Mouse (Mus musculus) neural tube, embryonic 15.5 days (tissue): ENCODE results near the gene Ggnbp2. TPM values are rescaled to one million over a fixed set of nuclear protein-coding genes. Genes with fewer than 3 reads are reported as not detected.

Experiments used
- microRNA-seq: library from miRNA; unstranded; fragments of <30 nt; microRNA quantifications from one replicate; pipeline ENCODE4, GENCODE M21; 2017
- polyA plus RNA-seq: library from polyadenylated mRNA; unstranded; fragments of >200 nt; fragmentation: Nextera tagmentation; extraction: Ambion mirVana; gene quantifications from 2 replicates; pipeline ENCODE4 v1.2.1, GENCODE M21; 2015

Ggnbp2 gene
- polyA plus RNA-seq, 1 experiment from 2014 or later, result 76.2 TPM

Small RNA genes within 50 kb of the gene (microRNA-seq; reads per million reads assigned to microRNA genes)
- not detected for gene Gm23564

Other genes starting within 250 kb of the Ggnbp2 start
- 19.2 and 19.6 TPM in 2 replicates for gene Mrm1, start 51.3 kb downstream of the Ggnbp2 start, polyA plus RNA-seq
- 11.8 and 16.2 TPM in 2 replicates for gene Dhrs11, start 41.8 kb downstream of the Ggnbp2 start, polyA plus RNA-seq
- gene Myo19, start 9.3 kb upstream of the Ggnbp2 start, polyA plus RNA-seq, result 4.7 and 7.2 TPM in 2 replicates
- gene Pigw, start 9.5 kb upstream of the Ggnbp2 start, polyA plus RNA-seq, result 2.7 and 2.9 TPM in 2 replicates
- gene Znhit3, start 45.5 kb upstream of the Ggnbp2 start, polyA plus RNA-seq, result 70.7 and 81.3 TPM in 2 replicates
- gene Car4, start 87.0 kb upstream of the Ggnbp2 start, polyA plus RNA-seq, result 5.1 and 5.5 TPM in 2 replicates